Mouse (Mus musculus): ENCODE results near the gene Gm20388. TPM values are rescaled to one million over a fixed set of nuclear protein-coding genes. Genes with fewer than 3 reads are reported as not detected.
A peak's percentile ranks its signal among the peaks of the same experiment; 100 is the strongest.
"Not testable (repeated sequence)": the region's sequence is repeated elsewhere in the genome, so short reads cannot be mapped to it uniquely, and the experiment has no call there.

Gene Gm20388
- total RNA-seq, 2 experiments from 2014 or later, result 1.9 to 2.0 TPM

GRCm38 (mm10) chr8:121313458-121313857, 1402.8 kb downstream of the Gm20388 start:
- no peak for DNase-seq

- peak; percentile 30 for DNase-seq
These were observed 1403.4 kb downstream of the Gm20388 start for GRCm38 (mm10) chr8:121314036-121314435.

GRCm38 (mm10) chr8:121315569-121315968, 1404.9 kb downstream of the Gm20388 start:
- DNase-seq, result no peak

- DNase-seq, result no peak
These were observed 1405.4 kb downstream of the Gm20388 start for GRCm38 (mm10) chr8:121316009-121316408.

GRCm38 (mm10) chr8:121318756-121319155, 1408.1 kb downstream of the Gm20388 start:
- DNase-seq, result not testable (repeated sequence)

GRCm38 (mm10) chr8:121319491-121319890, 1408.8 kb downstream of the Gm20388 start:
- no peak for DNase-seq

- no peak for DNase-seq
These were observed 1415.7 kb downstream of the Gm20388 start for GRCm38 (mm10) chr8:121326164-121326910.

GRCm38 (mm10) chr8:121332436-121332835, 1421.8 kb downstream of the Gm20388 start:
- peak; percentile 47 for DNase-seq

GRCm38 (mm10) chr8:121334495-121335424, 1424.1 kb downstream of the Gm20388 start:
- DNase-seq, result peak; percentile 52

GRCm38 (mm10) chr8:121335684-121336083, 1425.0 kb downstream of the Gm20388 start:
- no peak for DNase-seq

- DNase-seq, result no peak
These were observed 1432.3 kb downstream of the Gm20388 start for GRCm38 (mm10) chr8:121342931-121343330.

GRCm38 (mm10) chr8:121344486-121344885, 1433.8 kb downstream of the Gm20388 start:
- DNase-seq, result no peak

- DNase-seq, result no peak
These were observed 1435.5 kb downstream of the Gm20388 start for GRCm38 (mm10) chr8:121346175-121346574.

GRCm38 (mm10) chr8:121346862-121347261, 1436.2 kb downstream of the Gm20388 start:
- peak; percentile 60 for DNase-seq

GRCm38 (mm10) chr8:121348998-121349397, 1438.4 kb downstream of the Gm20388 start:
- no peak for DNase-seq

GRCm38 (mm10) chr8:121350803-121351202, 1440.2 kb downstream of the Gm20388 start:
- DNase-seq, result no peak

GRCm38 (mm10) chr8:121354844-121355243, 1444.2 kb downstream of the Gm20388 start:
- DNase-seq, result no peak

- no peak for DNase-seq
These were observed 1446.8 kb downstream of the Gm20388 start for GRCm38 (mm10) chr8:121357451-121357850.

- DNase-seq, result no peak
These were observed 1448.0 kb downstream of the Gm20388 start for GRCm38 (mm10) chr8:121358609-121359008.

- DNase-seq, result peak; percentile 38
These were observed 1448.7 kb downstream of the Gm20388 start for GRCm38 (mm10) chr8:121359131-121359981.

GRCm38 (mm10) chr8:121360001-121360400, 1449.4 kb downstream of the Gm20388 start:
- peak; percentile 59 for DNase-seq

- DNase-seq, result no peak
These were observed 1450.5 kb downstream of the Gm20388 start for GRCm38 (mm10) chr8:121361166-121361565.
